Mouse (Mus musculus): ENCODE measurements around the gene Rsph10b. TPM values are rescaled to one million over a fixed set of nuclear protein-coding genes. Genes with fewer than 3 reads are reported as not detected.
A peak's percentile ranks its signal among the peaks of the same experiment; 100 is the strongest.

Gene Rsph10b
- polyA plus RNA-seq, 1 experiment from 2014 or later, result 1.9 TPM

- no peak overlapping the region for H3K4me2 ChIP-seq (replicated peaks)
- H3K36me3 ChIP-seq, result peaks cover 53% of the 10 kb centered on the region
These were observed 16.6 kb upstream of the Rsph10b start for GRCm38 (mm10) chr5:143916221-143916620.

GRCm38 (mm10) chr5:143917418-143917817 is 15.4 kb upstream of the Rsph10b start:
- peaks cover 62% of the 10 kb centered on the region for H3K36me3 ChIP-seq
- no peak overlapping the region for H3K4me2 ChIP-seq (replicated peaks)
- no peak for ATAC-seq (replicated peaks)
- H3K4me1 ChIP-seq, result no peaks in the 10 kb centered on the region
- no peak overlapping the region for H3K27ac ChIP-seq (replicated peaks)
- H3K27me3 ChIP-seq, result no peaks in the 10 kb centered on the region
- 51% methylated on average over 5 of the region's 5 CpGs for WGBS
- H3K9ac ChIP-seq (replicated peaks), result no peak overlapping the region
- no peaks in the 10 kb centered on the region for H3K9me3 ChIP-seq
- no peak overlapping the region for H3K4me3 ChIP-seq

More at GRCm38 (mm10) chr5:143916221-143916620, 16.6 kb upstream of the Rsph10b start:
- Histone ChIP-seq H3K27me3 (no peaks in the 10 kb centered on the region), H3K9ac (replicated peaks) (no peak overlapping the region), H3K27ac (replicated peaks) (no peak overlapping the region), H3K9me3 (no peaks in the 10 kb centered on the region), H3K4me3 (no peak overlapping the region), H3K4me1 (peaks cover under 1% of the 10 kb centered on the region)
- WGBS, result 90% methylated on average over 9 of the region's 9 CpGs
- no peak for ATAC-seq (replicated peaks)

- H3K27ac ChIP-seq (replicated peaks), result no peak overlapping the region
- H3K4me3 ChIP-seq, result no peak overlapping the region
- no peaks in the 10 kb centered on the region for H3K4me1 ChIP-seq
- H3K4me2 ChIP-seq (replicated peaks), result no peak overlapping the region
- WGBS, result 96% methylated on average over 3 of the region's 3 CpGs
- no peak for ATAC-seq (replicated peaks)
- no peak overlapping the region for H3K9ac ChIP-seq (replicated peaks)
- peaks cover 65% of the 10 kb centered on the region for H3K36me3 ChIP-seq
- H3K9me3 ChIP-seq, result no peaks in the 10 kb centered on the region
- no peaks in the 10 kb centered on the region for H3K27me3 ChIP-seq
These were observed 14.7 kb upstream of the Rsph10b start for GRCm38 (mm10) chr5:143918120-143918519.

GRCm38 (mm10) chr5:143924781-143925452 is 7.9 kb upstream of the Rsph10b start:
- H3K4me3 ChIP-seq, result no peak overlapping the region
- H3K9ac ChIP-seq (replicated peaks), result no peak overlapping the region
- no peak for ATAC-seq (replicated peaks)
- peaks cover 76% of the 10 kb centered on the region for H3K36me3 ChIP-seq
- H3K27me3 ChIP-seq, result no peaks in the 10 kb centered on the region
- H3K27ac ChIP-seq (replicated peaks), result no peak overlapping the region
- no peak overlapping the region for H3K4me2 ChIP-seq (replicated peaks)
- H3K9me3 ChIP-seq, result no peaks in the 10 kb centered on the region
- whole genome bisulfite sequencing, result 93% methylated on average over 6 of the region's 6 CpGs
- H3K4me1 ChIP-seq, result no peaks in the 10 kb centered on the region

GRCm38 (mm10) chr5:143927875-143928274 is 5.0 kb upstream of the Rsph10b start, which contains the start of gene Gm42421:
Gene Gm42421, plus strand, starts transcription at chr5:143928175.
- no peak for ATAC-seq (replicated peaks)
- no peak within 1 kb of the TSS for H3K27ac ChIP-seq (replicated peaks)
- H3K4me2 ChIP-seq (replicated peaks), result no peak within 1 kb of the TSS
- WGBS, result 93% methylated on average over 8 of the region's 8 CpGs
- no peaks in the 10 kb centered on the region for H3K9me3 ChIP-seq
- no peak within 1 kb of the TSS for H3K9ac ChIP-seq (replicated peaks)
- H3K4me1 ChIP-seq, result peaks cover 2% of the 10 kb centered on the region; the same call in 1 of the 2 replicates
- peaks cover 75% of the 10 kb centered on the region for H3K36me3 ChIP-seq
- no peaks in the 10 kb centered on the region for H3K27me3 ChIP-seq
- no peak within 1 kb of the TSS for H3K4me3 ChIP-seq

GRCm38 (mm10) chr5:143929291-143929690 is 3.5 kb upstream of the Rsph10b start:
- Histone ChIP-seq H3K9ac (replicated peaks) (no peak overlapping the region), H3K36me3 (peaks cover 65% of the 10 kb centered on the region), H3K4me2 (replicated peaks) (no peak overlapping the region), H3K27me3 (no peaks in the 10 kb centered on the region), H3K9me3 (no peaks in the 10 kb centered on the region), H3K4me1 (peaks cover 3% of the 10 kb centered on the region; the same call in 1 of the 2 replicates), H3K27ac (replicated peaks) (no peak overlapping the region), H3K4me3 (no peak overlapping the region)
- 96% methylated on average over 4 of the region's 4 CpGs for WGBS
- ATAC-seq (replicated peaks), result no peak

GRCm38 (mm10) chr5:143930656-143931055 is 2.2 kb upstream of the Rsph10b start:
- Histone ChIP-seq H3K9ac (replicated peaks) (no peak overlapping the region), H3K4me3 (no peak overlapping the region), H3K27ac (replicated peaks) (no peak overlapping the region), H3K4me2 (replicated peaks) (no peak overlapping the region), H3K27me3 (no peaks in the 10 kb centered on the region), H3K9me3 (no peaks in the 10 kb centered on the region), H3K4me1 (peaks cover 3% of the 10 kb centered on the region; the same call in 1 of the 2 replicates), H3K36me3 (peaks cover 51% of the 10 kb centered on the region)
- no peak for ATAC-seq (replicated peaks)
- WGBS, result 94% methylated on average over 12 of the region's 12 CpGs

- H3K4me1 ChIP-seq, result peaks cover 3% of the 10 kb centered on the region; the same call in 1 of the 2 replicates
- H3K9ac ChIP-seq (replicated peaks), result no peak overlapping the region
- H3K27ac ChIP-seq (replicated peaks), result no peak overlapping the region
- H3K4me2 ChIP-seq (replicated peaks), result no peak overlapping the region
- no peak for ATAC-seq (replicated peaks)
- WGBS, result 83% methylated on average over 6 of the region's 6 CpGs
- no peak overlapping the region for H3K4me3 ChIP-seq
- no peaks in the 10 kb centered on the region for H3K9me3 ChIP-seq
- H3K27me3 ChIP-seq, result no peaks in the 10 kb centered on the region
- peaks cover 39% of the 10 kb centered on the region for H3K36me3 ChIP-seq
These were observed 813 bp upstream of the Rsph10b start for GRCm38 (mm10) chr5:143931863-143932580.

GRCm38 (mm10) chr5:143933414-143933813 is 579 bp downstream of the Rsph10b start:
- peaks cover 3% of the 10 kb centered on the region; the same call in 1 of the 2 replicates for H3K4me1 ChIP-seq
- H3K9ac ChIP-seq (replicated peaks), result no peak overlapping the region
- 87% methylated on average over 11 of the region's 11 CpGs for WGBS
- H3K4me2 ChIP-seq (replicated peaks), result 0 out of 2 replicates have a peak overlapping the region, but pooled peaks have one; percentile 12
- peaks cover 33% of the 10 kb centered on the region for H3K36me3 ChIP-seq
- no peak overlapping the region for H3K27ac ChIP-seq (replicated peaks)
- H3K4me3 ChIP-seq, result 0 out of 2 replicates have a peak overlapping the region, but pooled peaks have one; percentile 7
- no peak for ATAC-seq (replicated peaks)
- no peaks in the 10 kb centered on the region for H3K9me3 ChIP-seq
- H3K27me3 ChIP-seq, result no peaks in the 10 kb centered on the region

GRCm38 (mm10) chr5:143933875-143934274 is 1.0 kb downstream of the Rsph10b start:
- Histone ChIP-seq H3K36me3 (peaks cover 29% of the 10 kb centered on the region), H3K27ac (replicated peaks) (no peak overlapping the region), H3K4me2 (replicated peaks) (no peak overlapping the region), H3K4me3 (no peak overlapping the region), H3K27me3 (no peaks in the 10 kb centered on the region), H3K9ac (replicated peaks) (no peak overlapping the region), H3K4me1 (peaks cover 3% of the 10 kb centered on the region; the same call in 1 of the 2 replicates), H3K9me3 (no peaks in the 10 kb centered on the region)
- WGBS, result 86% methylated on average over 1 of the region's 1 CpGs
- no peak for ATAC-seq (replicated peaks)

- ATAC-seq (replicated peaks), result no peak
- peaks cover 8% of the 10 kb centered on the region for H3K36me3 ChIP-seq
- H3K9me3 ChIP-seq, result no peaks in the 10 kb centered on the region
- H3K4me2 ChIP-seq (replicated peaks), result no peak overlapping the region
- no peak overlapping the region for H3K4me3 ChIP-seq
- WGBS, result 89% methylated on average over 9 of the region's 9 CpGs
- H3K27ac ChIP-seq (replicated peaks), result no peak overlapping the region
- no peaks in the 10 kb centered on the region for H3K27me3 ChIP-seq
- peaks cover 3% of the 10 kb centered on the region; the same call in 1 of the 2 replicates for H3K4me1 ChIP-seq
- H3K9ac ChIP-seq (replicated peaks), result no peak overlapping the region
These were observed 3.3 kb downstream of the Rsph10b start for GRCm38 (mm10) chr5:143936156-143936555.

- no peaks in the 10 kb centered on the region for H3K27me3 ChIP-seq
- no peak overlapping the region for H3K27ac ChIP-seq (replicated peaks)
- H3K4me2 ChIP-seq (replicated peaks), result no peak overlapping the region
- WGBS, result 20% methylated on average over 10 of the region's 10 CpGs
- no peaks in the 10 kb centered on the region; the same call in 1 of the 2 replicates for H3K4me1 ChIP-seq
- H3K9me3 ChIP-seq, result no peaks in the 10 kb centered on the region
- H3K36me3 ChIP-seq, result no peaks in the 10 kb centered on the region
- H3K9ac ChIP-seq (replicated peaks), result no peak overlapping the region
- no peak overlapping the region for H3K4me3 ChIP-seq
- ATAC-seq (replicated peaks), result no peak
These were observed 8.8 kb downstream of the Rsph10b start for GRCm38 (mm10) chr5:143941588-143941987.

Data from forebrain, embryonic 15.5 days (tissue).